Mouse (Mus musculus): ENCODE data around the gene Tap1. TPM values are rescaled to one million over a fixed set of nuclear protein-coding genes. Genes with fewer than 3 reads are reported as not detected.

Gene Tap1
- 4.6 and 6.1 TPM in 2 replicates for polyA plus RNA-seq (2015; fragmentation: Nextera tagmentation; extraction: Ambion mirVana)

- Histone ChIP-seq H3K36me3 (ENCODE audit: control insufficient read depth, insufficient read depth, low read length) (no peaks in the 10 kb centered on the region), H3K4me3 (ENCODE audit: low read length) (peak within 1 kb of the TSS; percentile 54), H3K4me2 (ENCODE audit: low read length) (peak within 1 kb of the TSS; percentile 94), H3K27ac (ENCODE audit: low read depth, low read length) (peak within 1 kb of the TSS; percentile 39; the same call in 1 of the 2 replicates), H3K4me1 (ENCODE audit: control insufficient read depth, insufficient read depth, low read depth, low read length) (peaks cover 12% of the 10 kb centered on the region), H3K27me3 (replicated peaks; ENCODE audit: control insufficient read depth, insufficient read depth, low read length) (peaks cover 38% of the 10 kb centered on the region), H3K9ac (ENCODE audit: low read depth, low read length) (peak within 1 kb of the TSS; percentile 68), H3K9me3 (ENCODE audit: control insufficient read depth, low read length) (no peaks in the 10 kb centered on the region)
- WGBS: under 1% methylated on average over 46 of the region's 46 CpGs
- peak; percentile 97 for ATAC-seq
Observed at GRCm38 (mm10) chr17:34187261-34187916, at the start of gene Tap1, which contains the start of gene Psmb9. Gene Tap1 (plus strand): TSS chr17:34187553. Gene Psmb9 (minus strand): TSS chr17:34187764.

DNA sequence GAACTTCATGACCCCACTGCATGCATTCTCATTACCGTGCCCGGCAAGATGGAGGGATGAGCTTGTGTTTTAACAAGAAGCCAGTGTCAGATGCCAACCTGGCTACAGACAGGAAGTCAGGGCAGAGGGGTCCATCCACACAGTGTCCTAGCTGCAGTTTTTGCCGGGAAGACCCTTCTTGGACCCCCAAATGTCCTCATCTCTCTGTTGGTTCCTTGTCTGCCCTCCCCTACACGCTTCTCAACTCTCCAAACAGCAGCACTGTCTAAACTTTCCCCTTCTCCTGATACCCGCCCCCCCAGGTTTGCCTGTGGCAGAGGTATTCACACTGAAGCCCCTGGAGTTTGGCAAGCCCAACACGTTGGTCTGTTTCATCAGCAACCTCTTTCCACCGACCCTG, 49.8 kb upstream of the Tap1 start:
- Histone ChIP-seq H3K4me2 (ENCODE audit: low read length) (no peak overlapping the region), H3K4me3 (ENCODE audit: low read length) (no peak overlapping the region), H3K4me1 (ENCODE audit: control insufficient read depth, insufficient read depth, low read depth, low read length) (peaks cover 17% of the 10 kb centered on the region), H3K27ac (ENCODE audit: low read depth, low read length) (no peak overlapping the region), H3K36me3 (ENCODE audit: control insufficient read depth, insufficient read depth, low read length) (no peaks in the 10 kb centered on the region), H3K9me3 (ENCODE audit: control insufficient read depth, low read length) (no peaks in the 10 kb centered on the region), H3K27me3 (replicated peaks; ENCODE audit: control insufficient read depth, insufficient read depth, low read length) (peaks cover 31% of the 10 kb centered on the region), H3K9ac (ENCODE audit: low read depth, low read length) (no peak overlapping the region)
- WGBS: 68% methylated on average over 7 of the region's 7 CpGs
- no peak for ATAC-seq

GRCm38 (mm10) chr17:34138655-34139054, 48.7 kb upstream of the Tap1 start:
- Histone ChIP-seq H3K9ac (ENCODE audit: low read depth, low read length) (no peak overlapping the region), H3K4me3 (ENCODE audit: low read length) (no peak overlapping the region), H3K36me3 (ENCODE audit: control insufficient read depth, insufficient read depth, low read length) (no peaks in the 10 kb centered on the region), H3K4me1 (ENCODE audit: control insufficient read depth, insufficient read depth, low read depth, low read length) (peaks cover 17% of the 10 kb centered on the region), H3K27me3 (replicated peaks; ENCODE audit: control insufficient read depth, insufficient read depth, low read length) (peaks cover 31% of the 10 kb centered on the region), H3K4me2 (ENCODE audit: low read length) (no peak overlapping the region; the same call in 1 of the 2 replicates), H3K27ac (ENCODE audit: low read depth, low read length) (no peak overlapping the region), H3K9me3 (ENCODE audit: control insufficient read depth, low read length) (no peaks in the 10 kb centered on the region)
- ATAC-seq: no peak
- 61% methylated on average over 7 of the region's 7 CpGs for WGBS

GRCm38 (mm10) chr17:34139416-34139815, 47.9 kb upstream of the Tap1 start:
- H3K4me1 ChIP-seq (ENCODE audit: control insufficient read depth, insufficient read depth, low read depth, low read length): peaks cover 17% of the 10 kb centered on the region
- H3K4me2 ChIP-seq (ENCODE audit: low read length): peak overlapping the region; percentile 45
- H3K27me3 ChIP-seq (replicated peaks; ENCODE audit: control insufficient read depth, insufficient read depth, low read length): peaks cover 31% of the 10 kb centered on the region
- H3K9me3 ChIP-seq (ENCODE audit: control insufficient read depth, low read length): no peaks in the 10 kb centered on the region
- no peak overlapping the region for H3K9ac ChIP-seq (ENCODE audit: low read depth, low read length)
- 3% methylated on average over 16 of the region's 16 CpGs for WGBS
- ATAC-seq: no peak
- no peak overlapping the region for H3K27ac ChIP-seq (ENCODE audit: low read depth, low read length)
- peak overlapping the region; percentile 28 for H3K4me3 ChIP-seq (ENCODE audit: low read length)
- no peaks in the 10 kb centered on the region for H3K36me3 ChIP-seq (ENCODE audit: control insufficient read depth, insufficient read depth, low read length)

GRCm38 (mm10) chr17:34140240-34140639, 47.1 kb upstream of the Tap1 start:
- Histone ChIP-seq H3K4me1 (ENCODE audit: control insufficient read depth, insufficient read depth, low read depth, low read length) (peaks cover 17% of the 10 kb centered on the region), H3K4me3 (ENCODE audit: low read length) (no peak overlapping the region), H3K27me3 (replicated peaks; ENCODE audit: control insufficient read depth, insufficient read depth, low read length) (peaks cover 31% of the 10 kb centered on the region), H3K27ac (ENCODE audit: low read depth, low read length) (no peak overlapping the region), H3K4me2 (ENCODE audit: low read length) (no peak overlapping the region), H3K9ac (ENCODE audit: low read depth, low read length) (no peak overlapping the region), H3K36me3 (ENCODE audit: control insufficient read depth, insufficient read depth, low read length) (no peaks in the 10 kb centered on the region), H3K9me3 (ENCODE audit: control insufficient read depth, low read length) (no peaks in the 10 kb centered on the region)
- ATAC-seq: no peak
- WGBS: 22% methylated on average over 5 of the region's 5 CpGs

DNA sequence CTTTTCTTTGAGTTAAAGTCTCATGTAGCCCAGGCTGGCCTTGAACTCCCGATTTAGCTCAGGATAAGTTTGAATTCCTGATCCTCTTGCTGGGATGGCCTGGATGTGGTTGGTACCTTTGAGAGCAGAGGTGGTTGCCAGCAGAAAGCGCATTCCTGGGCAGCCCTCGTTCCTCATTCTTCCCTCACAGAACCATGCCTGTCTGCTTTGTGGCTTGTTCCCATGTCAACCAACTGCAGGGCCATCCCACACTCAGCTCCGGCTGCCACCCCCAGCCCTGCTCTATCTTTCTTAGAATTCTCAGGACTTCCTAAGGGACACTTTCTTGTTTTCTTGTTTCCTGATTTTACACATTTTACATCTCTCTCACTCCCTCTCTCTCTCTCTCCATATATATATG, 45.9 kb upstream of the Tap1 start:
- peaks cover 12% of the 10 kb centered on the region for H3K4me1 ChIP-seq (ENCODE audit: control insufficient read depth, insufficient read depth, low read depth, low read length)
- no peak overlapping the region for H3K9ac ChIP-seq (ENCODE audit: low read depth, low read length)
- H3K36me3 ChIP-seq (ENCODE audit: control insufficient read depth, insufficient read depth, low read length): no peaks in the 10 kb centered on the region
- H3K27ac ChIP-seq (ENCODE audit: low read depth, low read length): no peak overlapping the region
- H3K9me3 ChIP-seq (ENCODE audit: control insufficient read depth, low read length): no peaks in the 10 kb centered on the region
- WGBS: 55% methylated on average over 4 of the region's 4 CpGs
- H3K4me2 ChIP-seq (ENCODE audit: low read length): no peak overlapping the region
- ATAC-seq: no peak; the same call in 1 of the 2 replicates
- H3K27me3 ChIP-seq (replicated peaks; ENCODE audit: control insufficient read depth, insufficient read depth, low read length): peaks cover 31% of the 10 kb centered on the region
- no peak overlapping the region for H3K4me3 ChIP-seq (ENCODE audit: low read length)

DNA sequence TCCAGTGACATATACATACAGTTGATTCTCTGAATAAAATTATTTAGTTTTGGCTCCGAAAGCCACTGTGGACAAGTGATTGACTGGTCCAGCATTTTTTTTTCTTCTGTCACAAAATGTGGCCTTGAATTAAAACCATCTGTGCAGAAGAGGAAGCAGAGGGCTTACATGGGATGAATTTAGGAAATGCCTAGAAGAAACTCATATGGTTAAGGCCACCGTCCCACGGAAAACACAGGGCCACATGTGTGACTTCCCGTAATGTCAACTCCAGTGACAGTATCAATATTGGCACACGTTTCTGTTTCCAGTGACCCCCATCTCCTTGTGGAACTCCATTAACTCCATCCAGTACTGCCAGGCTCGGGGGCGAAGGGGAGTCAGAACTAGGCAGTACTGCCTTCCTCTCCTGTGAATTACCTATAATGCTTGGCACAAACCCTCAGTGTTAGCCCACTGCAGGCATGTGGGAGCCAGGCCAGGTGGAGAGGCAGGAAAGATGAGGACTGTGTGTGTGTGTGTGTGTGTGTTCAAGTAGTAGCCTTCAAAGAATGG, 44.8 kb upstream of the Tap1 start:
- Histone ChIP-seq H3K9me3 (ENCODE audit: control insufficient read depth, low read length) (no peaks in the 10 kb centered on the region), H3K4me3 (ENCODE audit: low read length) (no peak overlapping the region), H3K27me3 (replicated peaks; ENCODE audit: control insufficient read depth, insufficient read depth, low read length) (peaks cover 31% of the 10 kb centered on the region), H3K4me2 (ENCODE audit: low read length) (no peak overlapping the region), H3K4me1 (ENCODE audit: control insufficient read depth, insufficient read depth, low read depth, low read length) (peaks cover 12% of the 10 kb centered on the region), H3K9ac (ENCODE audit: low read depth, low read length) (no peak overlapping the region), H3K36me3 (ENCODE audit: control insufficient read depth, insufficient read depth, low read length) (no peaks in the 10 kb centered on the region), H3K27ac (ENCODE audit: low read depth, low read length) (no peak overlapping the region)
- WGBS: 85% methylated on average over 7 of the region's 7 CpGs
- no peak for ATAC-seq

DNA sequence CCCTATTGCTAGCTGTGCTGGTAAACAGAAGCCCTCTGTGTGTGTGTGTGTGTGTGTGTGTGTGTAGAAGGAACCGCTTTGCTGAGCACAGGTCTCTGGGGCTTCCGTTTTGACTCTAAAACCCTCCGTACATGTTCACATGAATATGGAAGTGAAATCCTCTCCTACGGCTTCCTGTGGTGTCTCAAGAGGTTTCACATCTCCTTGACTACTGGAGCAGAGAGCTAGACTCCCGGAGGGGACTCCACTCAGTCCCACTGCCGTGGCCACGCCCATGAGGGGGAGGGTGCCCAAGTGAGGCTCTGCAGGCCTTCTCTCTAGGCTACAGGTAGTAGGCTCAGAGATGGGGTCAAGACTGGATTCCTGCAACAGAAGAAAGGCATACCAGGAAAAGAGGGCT, 44.3 kb upstream of the Tap1 start, which contains the start of gene H2-DMb2:
Gene H2-DMb2, plus strand, starts transcription at position 275 of the 400 bp plus-strand sequence.
- Histone ChIP-seq H3K9ac (ENCODE audit: low read depth, low read length) (no peak within 1 kb of the TSS), H3K27ac (ENCODE audit: low read depth, low read length) (no peak within 1 kb of the TSS), H3K4me3 (ENCODE audit: low read length) (no peak within 1 kb of the TSS), H3K27me3 (replicated peaks; ENCODE audit: control insufficient read depth, insufficient read depth, low read length) (peaks cover 28% of the 10 kb centered on the region), H3K36me3 (ENCODE audit: control insufficient read depth, insufficient read depth, low read length) (no peaks in the 10 kb centered on the region), H3K4me1 (ENCODE audit: control insufficient read depth, insufficient read depth, low read depth, low read length) (peaks cover 12% of the 10 kb centered on the region), H3K9me3 (ENCODE audit: control insufficient read depth, low read length) (no peaks in the 10 kb centered on the region), H3K4me2 (ENCODE audit: low read length) (no peak within 1 kb of the TSS)
- WGBS: 30% methylated on average over 7 of the region's 7 CpGs
- ATAC-seq: no peak

DNA sequence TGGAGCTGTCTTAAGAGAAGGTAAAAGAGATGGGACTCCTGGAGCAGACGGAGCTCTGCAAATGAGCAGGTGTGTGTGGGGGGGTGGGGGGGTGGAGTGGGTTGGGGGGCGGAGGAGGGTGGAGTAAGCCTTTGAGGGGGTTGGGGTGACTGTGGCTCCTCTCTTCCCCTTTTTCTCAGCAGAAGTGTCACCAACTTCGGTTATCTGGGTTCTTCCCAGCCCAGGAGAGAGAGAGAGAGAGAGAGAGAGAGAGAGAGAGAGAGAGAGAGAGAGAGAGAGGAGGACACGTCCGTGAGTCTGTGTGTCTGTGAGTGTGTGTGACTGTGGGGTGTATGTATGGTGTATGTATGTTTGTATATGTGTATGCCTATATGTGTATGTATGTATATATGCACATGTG, 43.9 kb upstream of the Tap1 start:
- 59% methylated on average over 5 of the region's 5 CpGs for WGBS
- Histone ChIP-seq H3K27ac (ENCODE audit: low read depth, low read length) (no peak overlapping the region), H3K4me2 (ENCODE audit: low read length) (no peak overlapping the region), H3K4me1 (ENCODE audit: control insufficient read depth, insufficient read depth, low read depth, low read length) (peaks cover 12% of the 10 kb centered on the region), H3K9me3 (ENCODE audit: control insufficient read depth, low read length) (no peaks in the 10 kb centered on the region), H3K27me3 (replicated peaks; ENCODE audit: control insufficient read depth, insufficient read depth, low read length) (peaks cover 24% of the 10 kb centered on the region), H3K36me3 (ENCODE audit: control insufficient read depth, insufficient read depth, low read length) (no peaks in the 10 kb centered on the region), H3K9ac (ENCODE audit: low read depth, low read length) (no peak overlapping the region), H3K4me3 (ENCODE audit: low read length) (no peak overlapping the region)
- ATAC-seq: no peak

Measured in hindbrain, embryonic 16.5 days (tissue).